Mouse (Mus musculus) brown adipose tissue, adult 24 weeks (tissue): ENCODE results near the gene Capn1. TPM values are rescaled to one million over a fixed set of nuclear protein-coding genes. Genes with fewer than 3 reads are reported as not detected.

Experiments
- H3K27ac ChIP-seq: fragments of 200-500 bp; replicated peaks from 2 replicates; pipeline ENCODE4 v1.5.1; 2012; ENCODE audit warnings: low read depth, mild to moderate bottlenecking, low read length
- H3K4me1 ChIP-seq: fragments of 200-500 bp; 2 replicates; pipeline ENCODE4 v1.6.1; 2012; ENCODE audit warnings: low read length, mixed read lengths; ENCODE audit not compliant: control insufficient read depth, insufficient read depth, insufficient read length
- H3K4me3 ChIP-seq: fragments of 200-500 bp; 2 replicates; pipeline ENCODE4 v1.5.1; 2012; ENCODE audit warnings: low read depth, mild to moderate bottlenecking, low read length, moderate library complexity; ENCODE audit not compliant: insufficient read depth
- polyA plus RNA-seq: library from polyadenylated mRNA; stranded (reverse); fragments of >200 nt; gene quantifications from 2 replicates; pipeline ENCODE4 v1.2.4, GENCODE M21; 2012; ENCODE audit not compliant: missing spikeins, insufficient read depth, insufficient read length

The Capn1 gene
- 14.2 and 15.9 TPM in 2 replicates for polyA plus RNA-seq

DNA sequence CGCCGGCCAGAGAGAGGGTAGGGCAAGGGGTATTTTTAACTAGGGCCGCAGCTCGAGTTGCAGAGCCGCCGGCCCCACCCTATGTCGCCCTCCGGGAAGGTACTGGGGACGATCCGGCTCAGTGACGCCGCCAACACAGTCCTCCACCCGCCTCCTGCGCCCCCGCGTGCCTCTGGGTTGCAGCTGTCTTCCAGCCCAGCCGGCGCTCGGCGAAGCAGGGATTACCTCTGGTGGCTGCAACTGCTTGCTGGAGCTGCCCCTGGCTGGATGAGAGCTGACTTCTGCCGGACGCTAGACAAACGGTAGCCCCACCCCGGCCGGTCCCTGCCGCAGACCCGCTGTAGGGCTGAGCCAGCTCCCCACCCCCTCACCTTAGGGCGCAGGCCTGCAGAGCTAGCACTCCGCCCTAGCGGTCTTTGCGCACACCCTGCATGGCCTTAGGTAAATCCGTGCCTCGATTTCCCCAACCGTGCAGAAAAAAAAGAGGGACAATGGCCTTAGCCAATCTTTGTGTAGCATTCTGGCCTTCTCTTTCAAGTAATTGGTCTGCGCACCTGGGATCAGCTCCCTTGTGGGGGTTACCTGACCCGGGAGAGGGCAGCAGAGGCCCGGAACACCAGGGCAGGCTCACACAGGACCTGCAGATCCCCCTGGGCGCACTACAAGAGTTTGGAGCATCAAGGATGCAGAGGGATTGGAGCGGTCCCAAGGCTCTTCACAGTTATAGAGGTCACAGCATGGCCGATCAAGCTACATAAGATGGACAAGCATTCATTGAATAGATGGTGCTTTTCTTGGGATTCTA, at the start of gene Capn1:
TSS of gene Capn1 (minus strand) at position 387 of the 805 bp plus-strand sequence.
- H3K27ac ChIP-seq = peak within 1 kb of the TSS; percentile 30
- H3K4me3 ChIP-seq = peak within 1 kb of the TSS; percentile 84
- H3K4me1 ChIP-seq = 0 out of 2 replicates have a peak, but pooled peaks cover 6% of the 10 kb centered on the region

- Histone ChIP-seq H3K27ac (no peak overlapping the region), H3K4me1 (peaks cover 13% of the 10 kb centered on the region), H3K4me3 (no peak overlapping the region)
Observed at GRCm38 (mm10) chr19:6063081-6063480, 47.4 kb upstream of the Capn1 start.

DNA sequence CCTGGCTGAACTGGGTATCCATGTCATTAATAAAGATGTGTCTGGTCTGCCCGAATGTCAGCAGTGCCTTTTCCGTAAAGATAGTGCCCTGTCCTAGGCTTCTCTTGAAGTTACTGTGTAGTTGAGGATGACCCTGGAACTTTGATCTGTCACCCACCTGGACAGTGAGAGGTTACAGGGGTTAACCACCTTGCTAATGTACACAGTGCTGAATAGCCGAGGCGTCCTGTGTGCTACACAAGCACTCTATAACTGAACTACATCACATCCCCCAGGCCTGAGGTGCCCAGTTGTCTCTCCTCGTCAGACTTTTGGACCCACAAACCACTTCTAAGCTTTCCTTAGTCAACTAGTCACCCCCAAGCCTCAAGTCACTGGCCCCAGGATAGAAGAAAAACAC, 46.7 kb upstream of the Capn1 start:
- Histone ChIP-seq H3K27ac (no peak overlapping the region), H3K4me1 (peaks cover 13% of the 10 kb centered on the region), H3K4me3 (peak overlapping the region; percentile 90)

- H3K27ac ChIP-seq = 0 out of 2 replicates have a peak overlapping the region, but pooled peaks have one; percentile 53
- peaks cover 9% of the 10 kb centered on the region for H3K4me1 ChIP-seq
- H3K4me3 ChIP-seq = peak overlapping the region; percentile 90
Observed at GRCm38 (mm10) chr19:6061641-6062302, 46.1 kb upstream of the Capn1 start.

DNA sequence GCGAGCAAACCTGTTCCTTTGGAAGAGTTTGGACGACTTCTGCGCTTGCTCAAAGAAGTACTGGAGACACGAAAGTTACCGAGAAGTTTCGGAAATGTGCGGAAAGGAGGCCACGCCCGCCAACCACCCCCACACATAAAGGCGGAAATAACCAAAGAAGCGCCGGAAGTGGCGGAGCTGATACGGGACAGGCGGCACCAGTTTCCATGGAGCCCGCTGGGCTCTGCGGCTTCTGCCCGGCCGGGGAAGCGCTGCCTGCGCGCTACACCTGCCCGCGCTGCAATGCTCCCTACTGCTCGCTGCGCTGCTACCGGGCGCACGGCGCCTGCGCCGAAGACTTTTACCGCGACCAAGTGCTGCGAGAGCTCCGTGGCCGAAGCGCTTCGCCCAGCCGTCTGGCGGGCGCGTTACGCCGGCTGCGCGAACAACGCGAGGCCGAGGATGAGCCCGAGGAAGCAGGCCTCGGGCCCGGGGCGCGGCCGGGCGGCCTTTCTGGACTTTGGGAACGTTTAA, 45.4 kb upstream of the Capn1 start, which contains the start of gene Znhit2:
TSS of gene Znhit2 (plus strand) at position 172 of the 513 bp plus-strand sequence.
- Histone ChIP-seq H3K4me3 (peak within 1 kb of the TSS; percentile 90), H3K27ac (peak within 1 kb of the TSS; percentile 53), H3K4me1 (peaks cover 7% of the 10 kb centered on the region)

DNA sequence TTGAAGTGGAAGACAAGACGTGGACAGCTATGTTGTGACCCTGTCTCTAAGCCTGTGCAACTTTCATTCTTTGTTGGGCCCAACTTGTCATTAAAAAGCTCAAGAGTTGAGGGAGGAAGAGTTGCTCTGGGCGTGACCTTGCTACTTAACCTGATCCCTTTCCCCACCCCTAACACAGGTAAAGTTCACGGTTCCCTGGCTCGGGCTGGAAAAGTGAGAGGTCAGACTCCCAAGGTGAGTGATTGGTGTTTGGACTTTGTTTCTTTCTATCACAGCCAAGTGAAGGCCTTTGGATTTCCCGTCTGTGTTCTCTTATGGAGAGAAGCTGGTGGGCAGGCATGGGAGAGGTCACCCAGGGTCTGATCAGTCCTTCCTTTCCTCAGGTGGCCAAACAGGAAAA, 43.3 kb upstream of the Capn1 start:
- Histone ChIP-seq H3K27ac (peak overlapping the region; percentile 3; the same call in 1 of the 2 replicates), H3K4me3 (peak overlapping the region; percentile 94), H3K4me1 (peaks cover 7% of the 10 kb centered on the region)

- peaks cover 7% of the 10 kb centered on the region for H3K4me1 ChIP-seq
- peak overlapping the region; percentile 94 for H3K4me3 ChIP-seq
- H3K27ac ChIP-seq = peak overlapping the region; percentile 89
Observed at GRCm38 (mm10) chr19:6058513-6058912, 42.8 kb upstream of the Capn1 start.

- H3K4me1 ChIP-seq = peaks cover 6% of the 10 kb centered on the region
- H3K27ac ChIP-seq = peak within 1 kb of the TSS; percentile 89
- H3K4me3 ChIP-seq = peak within 1 kb of the TSS; percentile 94
Observed at GRCm38 (mm10) chr19:6057313-6058096, 41.8 kb upstream of the Capn1 start, which contains the start of the genes Mrpl49 and Fau. Gene Mrpl49 (minus strand): TSS chr19:6057785. Gene Fau (plus strand): TSS chr19:6057844.

DNA sequence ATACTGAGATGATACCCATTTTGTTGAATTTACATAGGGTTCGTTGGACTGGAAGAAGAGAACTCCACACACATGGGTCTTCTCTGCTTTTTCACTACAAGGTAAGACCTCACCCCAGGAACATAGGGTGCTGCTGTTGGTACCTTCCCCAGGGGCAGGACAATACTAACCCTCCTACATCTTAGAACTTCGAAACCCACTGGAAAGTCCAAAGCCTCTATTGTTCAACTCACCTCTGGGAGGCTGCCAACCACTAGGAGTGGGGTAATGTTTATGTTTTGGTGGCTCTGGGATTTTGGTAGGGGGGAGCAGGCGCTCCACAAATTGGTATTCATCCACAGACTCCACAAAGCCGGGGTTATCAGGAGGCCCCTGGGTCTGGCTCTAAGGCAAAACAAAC, 41.0 kb upstream of the Capn1 start:
- H3K4me3 ChIP-seq = peak overlapping the region; percentile 84

GRCm38 (mm10) chr19:6054296-6054695, 38.6 kb upstream of the Capn1 start:
- H3K4me3 ChIP-seq = no peak overlapping the region
- no peaks in the 10 kb centered on the region; the same call in 1 of the 2 replicates for H3K4me1 ChIP-seq
- H3K27ac ChIP-seq = no peak overlapping the region

More for the DNA sequence above, 41.0 kb upstream of the Capn1 start:
- H3K27ac ChIP-seq = no peak overlapping the region
- no peaks in the 10 kb centered on the region; the same call in none of the 2 replicates for H3K4me1 ChIP-seq

- Histone ChIP-seq H3K27ac (no peak overlapping the region), H3K4me1 (peaks cover 3% of the 10 kb centered on the region; the same call in 1 of the 2 replicates), H3K4me3 (no peak overlapping the region)
Observed at GRCm38 (mm10) chr19:6052516-6052915, 36.8 kb upstream of the Capn1 start.

GRCm38 (mm10) chr19:6048681-6049410, 33.1 kb upstream of the Capn1 start:
- Histone ChIP-seq H3K4me3 (no peak overlapping the region), H3K27ac (no peak overlapping the region), H3K4me1 (peaks cover 3% of the 10 kb centered on the region; the same call in 1 of the 2 replicates)

GRCm38 (mm10) chr19:6047899-6048166, 32.1 kb upstream of the Capn1 start:
- Histone ChIP-seq H3K4me1 (peaks cover 3% of the 10 kb centered on the region; the same call in 1 of the 2 replicates), H3K27ac (no peak overlapping the region), H3K4me3 (peak overlapping the region; percentile 73)
